In genomic region chr10:125785448-125786196, GRCm38 (mm10) we compare ENCODE assay signal across 8 mouse cellular contexts.
A peak's percentile ranks its signal among the peaks of the same experiment; 100 is the strongest.
DNase-seq lines count a peak whose midpoint lies in the region; ATAC-seq and TF ChIP-seq lines count a peak whose summit lies in the region.

No protein-coding gene starts in this region.

- H3ac ChIP-seq in myocyte (ENCODE audit: control insufficient read depth, insufficient read length): no peak overlapping the region

- H3K9ac ChIP-seq in limb, embryonic 11.5 days (ENCODE audit: low read length): no peak overlapping the region

- H3K27me3 ChIP-seq in limb, embryonic 11.5 days (ENCODE audit: control insufficient read depth, insufficient read depth, low read length): no peaks in the 10 kb centered on the region
- no peaks in the 10 kb centered on the region for H3K27me3 ChIP-seq in myocyte (ENCODE audit: control insufficient read depth, insufficient read depth, insufficient read length)

- H3K79me2 ChIP-seq in myocyte (ENCODE audit: control insufficient read depth, insufficient read depth): no peaks in the 10 kb centered on the region

- peak overlapping the region; percentile 29 for H3K4me2 ChIP-seq in limb, embryonic 11.5 days (ENCODE audit: low read depth, severe bottlenecking)
- H3K4me2 ChIP-seq in myocyte (ENCODE audit: low read depth): peak overlapping the region; percentile 59

- no peak for ATAC-seq in limb, embryonic 11.5 days (ENCODE audit: insufficient number of reproducible peaks, low FRiP score, low TSS enrichment, low read depth)

- peaks cover 26% of the 10 kb centered on the region for H3K4me1 ChIP-seq in limb, embryonic 11.5 days (ENCODE audit: control insufficient read depth, insufficient read depth, low read length)

- WGBS in limb, embryonic 11.5 days: 4% methylated on average over 16 of the region's 16 CpGs

- H3K27ac ChIP-seq in limb, embryonic 11.5 days (replicated peaks; ENCODE audit: low read depth, low read length): peak overlapping the region; percentile 75

- no peaks in the 10 kb centered on the region for H3K36me3 ChIP-seq in limb, embryonic 11.5 days (ENCODE audit: control insufficient read depth, insufficient read depth, low read length)
- no peaks in the 10 kb centered on the region for H3K36me3 ChIP-seq in myocyte (ENCODE audit: control insufficient read depth, insufficient read depth)

- DNase-seq in kidney, postnatal 4 days: peak; percentile 23 to 29
- no peak for DNase-seq in kidney, postnatal 14 days
- peak; percentile 78 for DNase-seq in fibroblast of lung, adult 2 months (ENCODE audit: low read depth)
- peak; percentile 44 for DNase-seq in limb, embryonic 11.5 days (ENCODE audit: low spot score)
- DNase-seq in testis, postnatal 14 days (ENCODE audit: low spot score): no peak
- no peak for DNase-seq in frontal cortex, postnatal 10 days (ENCODE audit: low spot score in 2 of 2)
- DNase-seq in cerebellum, adult 9-11 months: no peak

- no peaks in the 10 kb centered on the region for H3K9me3 ChIP-seq in limb, embryonic 11.5 days (ENCODE audit: control insufficient read depth, low read length)

- TF ChIP-seq POLR2A in myocyte (IDR thresholded peaks at IDR 0.05; ENCODE audit: insufficient read length, low read depth): no peak

- H3K4me3 ChIP-seq in limb, embryonic 11.5 days (ENCODE audit: low read depth, low read length): no peak overlapping the region
- no peak overlapping the region for H3K4me3 ChIP-seq in myocyte

TF ChIP-seq in myocyte, 11 proteins besides CTCF, POLR2A, EP300 and RAD21:
- TF ChIP-seq MYOG (IDR thresholded peaks at IDR 0.05; ENCODE audit: control insufficient read depth in 1 of 3, insufficient read depth in 1 of 3, insufficient read length in 2 of 3, low read depth in 2 of 3) (no peak), TCF12 (IDR thresholded peaks at IDR 0.05; ENCODE audit: insufficient read depth, poor library complexity, severe bottlenecking) (no peak), MYOD1 (IDR thresholded peaks at IDR 0.05; ENCODE audit: control insufficient read depth in 1 of 3, insufficient read length in 2 of 3, low read depth in 2 of 3) (no peak), REST (IDR thresholded peaks at IDR 0.05; ENCODE audit: insufficient read depth, insufficient read length) (no peak), USF1 (IDR thresholded peaks at IDR 0.05; ENCODE audit: low read depth) (no peak), POLR2AphosphoS2 (IDR thresholded peaks at IDR 0.05; ENCODE audit: insufficient read length, low read depth) (no peak), MAX (IDR thresholded peaks at IDR 0.05; ENCODE audit: low read depth) (no peak), E2F4 (IDR thresholded peaks at IDR 0.05; ENCODE audit: insufficient read depth) (no peak), SRF (IDR thresholded peaks at IDR 0.05; ENCODE audit: control insufficient read depth, insufficient read length, low read depth) (no peak), CEBPB (IDR thresholded peaks at IDR 0.05; ENCODE audit: insufficient read depth, poor library complexity, severe bottlenecking) (no peak), TCF3 (IDR thresholded peaks at IDR 0.05; ENCODE audit: insufficient read length, low read depth) (no peak)

Comparison
In these comparisons a context has a peak if more than half of its experiments do, and no peak if none do; other contexts are left out.
1. DNase-seq: peak in kidney, postnatal 4 days (2 of 2), fibroblast of lung, adult 2 months (single experiment) and limb, embryonic 11.5 days (single experiment); none in kidney, postnatal 14 days (single experiment), testis, postnatal 14 days (single experiment), frontal cortex, postnatal 10 days (0 of 2) and cerebellum, adult 9-11 months (single experiment).